In genomic region chr2:154452951-154453350, GRCm38 (mm10) we compare ENCODE assay signal across 23 mouse cellular contexts. TPM values are rescaled to one million over a fixed set of nuclear protein-coding genes. Genes with fewer than 3 reads are reported as not detected.
A peak's percentile ranks its signal among the peaks of the same experiment; 100 is the strongest.
DNase-seq lines count a peak whose midpoint lies in the region; ATAC-seq and TF ChIP-seq lines count a peak whose summit lies in the region.
"Had no signal": no experiment of that assay in that cellular context is flagged by ENCODE, and none has a peak within 500 bp of the region (broad histone marks: within the 10 kb centered on the region; RNA-seq: fewer than 3 reads in every experiment).

No protein-coding gene starts in this region.

- no peak overlapping the region for H3K27ac ChIP-seq in forebrain, postnatal 0 days (ENCODE audit: low read depth, low read length)
- H3K27ac ChIP-seq in forebrain, embryonic 16.5 days (ENCODE audit: low read length): no peak overlapping the region
- H3K27ac ChIP-seq in layer of hippocampus, adult 2 months: no peak overlapping the region
- H3K27ac ChIP-seq: forebrain, embryonic 12.5 days; hindbrain, embryonic 10.5 days; limb, embryonic 15.5 days; macrophage; midbrain, embryonic 13.5 days; neural tube, embryonic 13.5 days had no signal

- no peaks in the 10 kb centered on the region for H3K27me3 ChIP-seq in forebrain, postnatal 0 days (ENCODE audit: insufficient read depth, low read length)
- H3K27me3 ChIP-seq in forebrain, embryonic 16.5 days (replicated peaks; ENCODE audit: control insufficient read depth, insufficient read depth, low read length): no peaks in the 10 kb centered on the region
- H3K27me3 ChIP-seq: forebrain, embryonic 12.5 days; limb, embryonic 15.5 days; midbrain, embryonic 13.5 days; neural tube, embryonic 13.5 days had no signal

- H3K4me3 ChIP-seq in forebrain, postnatal 0 days (ENCODE audit: low read depth, low read length): no peak overlapping the region
- H3K4me3 ChIP-seq in forebrain, embryonic 16.5 days (replicated peaks; ENCODE audit: low read length): no peak overlapping the region
- H3K4me3 ChIP-seq in layer of hippocampus, adult 2 months: no peak overlapping the region
- H3K4me3 ChIP-seq: forebrain, embryonic 12.5 days; hindbrain, embryonic 10.5 days; limb, embryonic 15.5 days; midbrain, embryonic 13.5 days; neural tube, embryonic 13.5 days had no signal

- ATAC-seq in forebrain, postnatal 0 days: no peak
- ATAC-seq in forebrain, embryonic 16.5 days: no peak
- ATAC-seq: activated CD4-positive, CD25-positive, alpha-beta regulatory T cell, adult 4 months; CD4-positive, CD25-positive, alpha-beta regulatory T cell, adult 4 months; midbrain, embryonic 13.5 days had no signal

- TF ChIP-seq POLR2A in brain, embryonic 14.5 days (IDR thresholded peaks at IDR 0.05; ENCODE audit: borderline replicate concordance, extremely low read depth, insufficient read depth, insufficient read length, poor library complexity, severe bottlenecking): no peak

- H3K4me1 ChIP-seq in forebrain, postnatal 0 days (ENCODE audit: insufficient read depth): no peaks in the 10 kb centered on the region
- H3K4me1 ChIP-seq in forebrain, embryonic 16.5 days (replicated peaks; ENCODE audit: control insufficient read depth, insufficient read depth, low read length): peaks cover 12% of the 10 kb centered on the region

- no peak overlapping the region for H3K4me2 ChIP-seq in forebrain, postnatal 0 days (ENCODE audit: low read depth)
- H3K4me2 ChIP-seq in forebrain, embryonic 16.5 days (ENCODE audit: low read length): no peak overlapping the region
- H3K4me2 ChIP-seq: forebrain, embryonic 12.5 days; limb, embryonic 15.5 days; midbrain, embryonic 13.5 days; neural tube, embryonic 13.5 days had no signal

- peak; percentile 33; the same call in 1 of the 2 replicates for TF ChIP-seq CTCF in forebrain, postnatal 0 days (IDR thresholded peaks at IDR 0.05; ENCODE audit: low read depth)
- peak; percentile 47 for TF ChIP-seq CTCF in layer of hippocampus, adult 2 months (conservative IDR thresholded peaks at IDR 0.05)
- TF ChIP-seq CTCF in brain, embryonic 14.5 days (IDR thresholded peaks at IDR 0.05; ENCODE audit: borderline replicate concordance, extremely low read depth, insufficient read depth, insufficient read length): peak; percentile 8; the same call in 1 of the 2 replicates

- H3K9ac ChIP-seq in forebrain, postnatal 0 days: no peak overlapping the region
- no peak overlapping the region for H3K9ac ChIP-seq in forebrain, embryonic 16.5 days (replicated peaks; ENCODE audit: low read depth, low read length)
- H3K9ac ChIP-seq: forebrain, embryonic 12.5 days; limb, embryonic 15.5 days; midbrain, embryonic 13.5 days; neural tube, embryonic 13.5 days had no signal

- no peak for DNase-seq in forebrain, postnatal 0 days
- no peak for DNase-seq in layer of hippocampus, adult 2 months (ENCODE audit: low spot score in 2 of 2)
- DNase-seq in layer of hippocampus, adult 8-10 months (ENCODE audit: low spot score in 2 of 2): no peak
- peak; percentile 50 for DNase-seq in ES-CJ7 (ENCODE audit: low read depth, low spot score)
- no peak for DNase-seq in brain, embryonic 14.5 days (ENCODE audit: low read depth)
- no peak for DNase-seq in embryo, embryonic 10.5 days (ENCODE audit: low spot score)
- DNase-seq in adrenal gland, adult 18-20 months (ENCODE audit: low spot score in 2 of 2): no peak
- DNase-seq: adrenal gland, postnatal 25 days; cerebellum, adult 18-20 months; cerebellum, postnatal 25 days; gastrocnemius, postnatal 10 days; layer of hippocampus, postnatal 36 days; lung, adult 2 months; thymus, postnatal 36 days had no signal

- no peaks in the 10 kb centered on the region; the same call in 1 of the 2 replicates for H3K36me3 ChIP-seq in forebrain, postnatal 0 days (ENCODE audit: insufficient read depth)
- H3K36me3 ChIP-seq in forebrain, embryonic 16.5 days (ENCODE audit: control insufficient read depth, insufficient read depth): peaks cover 2% of the 10 kb centered on the region
- H3K36me3 ChIP-seq: limb, embryonic 15.5 days had no signal

- H3K9me3 ChIP-seq in forebrain, postnatal 0 days (ENCODE audit: low read length): no peaks in the 10 kb centered on the region
- 0 out of 2 replicates have a peak, but pooled peaks cover under 1% of the 10 kb centered on the region for H3K9me3 ChIP-seq in forebrain, embryonic 16.5 days (ENCODE audit: control insufficient read depth, low read length)
- H3K9me3 ChIP-seq: forebrain, embryonic 12.5 days; hindbrain, embryonic 10.5 days; limb, embryonic 15.5 days; midbrain, embryonic 13.5 days; neural tube, embryonic 13.5 days had no signal

- WGBS in forebrain, postnatal 0 days: 86% methylated on average over 2 of the region's 2 CpGs
- 98% methylated on average over 2 of the region's 2 CpGs for WGBS in forebrain, embryonic 16.5 days

RNA-seq across cellular contexts. Expression of gene Cbfa2t2, which starts 16.7 kb away (rescaled TPM):
- 32.5 and 41.8 TPM in 2 replicates for total RNA-seq in forebrain, postnatal 0 days (2014; rRNA removed)
- 22.1 and 31.9 TPM in 2 replicates for polyA plus RNA-seq in forebrain, postnatal 0 days (2015; fragmentation: Nextera tagmentation; extraction: Ambion mirVana)
- 73.3 and 83.6 TPM in 2 replicates for polyA plus RNA-seq in forebrain, embryonic 16.5 days (2015; fragmentation: Nextera tagmentation; extraction: Ambion mirVana)
- 10 to 100 TPM; 55.1 to 55.8 TPM for total RNA-seq in layer of hippocampus, adult 2 months (2021)
- 10 to 100 TPM; 48.9 to 60.8 (median 53.9) TPM for total RNA-seq in layer of hippocampus, adult 8-10 months (2022)
- 46.3 and 51.1 TPM in 2 replicates for polyA plus RNA-seq in brain, embryonic 14.5 days (2012; rRNA removed)
- total RNA-seq in adrenal gland, adult 18-20 months (2021): 10 to 100 TPM; 28.7 to 36.9 TPM

RNA-seq across cellular contexts. Expression of gene Snta1, which starts 45.1 kb away (rescaled TPM):
- 23.0 and 25.3 TPM in 2 replicates for total RNA-seq in forebrain, postnatal 0 days (2014; rRNA removed)
- 14.8 and 15.8 TPM in 2 replicates for polyA plus RNA-seq in forebrain, postnatal 0 days (2015; fragmentation: Nextera tagmentation; extraction: Ambion mirVana)
- 10.0 and 10.4 TPM in 2 replicates for polyA plus RNA-seq in forebrain, embryonic 16.5 days (2015; fragmentation: Nextera tagmentation; extraction: Ambion mirVana)
- 10 to 100 TPM; 46.2 to 46.9 TPM for total RNA-seq in layer of hippocampus, adult 2 months (2021)
- 10 to 100 TPM; 41.0 to 45.9 (median 43.5) TPM for total RNA-seq in layer of hippocampus, adult 8-10 months (2022)
- 9.9 and 11.6 TPM in 2 replicates for polyA plus RNA-seq in brain, embryonic 14.5 days (2012; rRNA removed)
- 10 to 100 TPM; 23.8 to 29.3 TPM for total RNA-seq in adrenal gland, adult 18-20 months (2021)
- polyA plus RNA-seq: activated CD4-positive, CD25-positive, alpha-beta regulatory T cell, adult 4 months; CD4-positive, CD25-positive, alpha-beta regulatory T cell, adult 4 months had no signal
